Mouse (Mus musculus): ENCODE measurements around the gene Dmrta2. TPM values are rescaled to one million over a fixed set of nuclear protein-coding genes. Genes with fewer than 3 reads are reported as not detected.

Dmrta2 gene
- polyA plus RNA-seq, 1 experiment from 2014 or later = 5.9 TPM

GRCm38 (mm10) chr4:109983281-109984001 lies 5.6 kb downstream of the Dmrta2 start:
- Histone ChIP-seq H3K9ac (ENCODE audit: low read length) (peak overlapping the region; percentile 90), H3K4me2 (ENCODE audit: low read length) (peak overlapping the region; percentile 81), H3K27ac (ENCODE audit: low read depth, low read length) (peak overlapping the region; percentile 92), H3K36me3 (ENCODE audit: control insufficient read depth, insufficient read depth, low read length) (peaks cover 8% of the 10 kb centered on the region; the same call in 1 of the 2 replicates), H3K27me3 (replicated peaks; ENCODE audit: control insufficient read depth, insufficient read depth, low read length) (peaks cover 56% of the 10 kb centered on the region), H3K9me3 (replicated peaks; ENCODE audit: control insufficient read depth, low read length) (no peaks in the 10 kb centered on the region), H3K4me3 (ENCODE audit: low read depth, low read length) (peak overlapping the region; percentile 60), H3K4me1 (ENCODE audit: control insufficient read depth, insufficient read depth, low read length) (0 out of 2 replicates have a peak, but pooled peaks cover 3% of the 10 kb centered on the region)
- WGBS = 1% methylated on average over 49 of the region's 49 CpGs
- peak; percentile 10; the same call in 1 of the 2 replicates for ATAC-seq
- peak; percentile 60 for DNase-seq (ENCODE audit: low spot score)

GRCm38 (mm10) chr4:109984011-109984411 lies 6.2 kb downstream of the Dmrta2 start:
- peak overlapping the region; percentile 90 for H3K9ac ChIP-seq (ENCODE audit: low read length)
- H3K9me3 ChIP-seq (replicated peaks; ENCODE audit: control insufficient read depth, low read length) = no peaks in the 10 kb centered on the region
- ATAC-seq (peak; percentile 35), DNase-seq (ENCODE audit: low spot score) (peak; percentile 72)
- H3K4me3 ChIP-seq (ENCODE audit: low read depth, low read length) = peak overlapping the region; percentile 60
- peak overlapping the region; percentile 92 for H3K27ac ChIP-seq (ENCODE audit: low read depth, low read length)
- peaks cover 8% of the 10 kb centered on the region; the same call in 1 of the 2 replicates for H3K36me3 ChIP-seq (ENCODE audit: control insufficient read depth, insufficient read depth, low read length)
- WGBS = 2% methylated on average over 24 of the region's 24 CpGs
- 0 out of 2 replicates have a peak, but pooled peaks cover 3% of the 10 kb centered on the region for H3K4me1 ChIP-seq (ENCODE audit: control insufficient read depth, insufficient read depth, low read length)
- H3K4me2 ChIP-seq (ENCODE audit: low read length) = peak overlapping the region; percentile 81
- H3K27me3 ChIP-seq (replicated peaks; ENCODE audit: control insufficient read depth, insufficient read depth, low read length) = peaks cover 56% of the 10 kb centered on the region

GRCm38 (mm10) chr4:109984496-109985423 lies 6.9 kb downstream of the Dmrta2 start:
- no peaks in the 10 kb centered on the region for H3K9me3 ChIP-seq (replicated peaks; ENCODE audit: control insufficient read depth, low read length)
- ATAC-seq (peak; percentile 10), DNase-seq (ENCODE audit: low spot score) (peak; percentile 33)
- WGBS = 2% methylated on average over 38 of the region's 38 CpGs
- H3K36me3 ChIP-seq (ENCODE audit: control insufficient read depth, insufficient read depth, low read length) = peaks cover 8% of the 10 kb centered on the region; the same call in 1 of the 2 replicates
- H3K27ac ChIP-seq (ENCODE audit: low read depth, low read length) = peak overlapping the region; percentile 92
- peak overlapping the region; percentile 90 for H3K9ac ChIP-seq (ENCODE audit: low read length)
- peak overlapping the region; percentile 81 for H3K4me2 ChIP-seq (ENCODE audit: low read length)
- H3K27me3 ChIP-seq (replicated peaks; ENCODE audit: control insufficient read depth, insufficient read depth, low read length) = peaks cover 52% of the 10 kb centered on the region
- H3K4me1 ChIP-seq (ENCODE audit: control insufficient read depth, insufficient read depth, low read length) = 0 out of 2 replicates have a peak, but pooled peaks cover 3% of the 10 kb centered on the region
- H3K4me3 ChIP-seq (ENCODE audit: low read depth, low read length) = peak overlapping the region; percentile 60

GRCm38 (mm10) chr4:109985424-109986172 lies 7.7 kb downstream of the Dmrta2 start:
- 0 out of 2 replicates have a peak overlapping the region, but pooled peaks have one; percentile 11 for H3K4me3 ChIP-seq (ENCODE audit: low read depth, low read length)
- H3K27me3 ChIP-seq (replicated peaks; ENCODE audit: control insufficient read depth, insufficient read depth, low read length) = peaks cover 44% of the 10 kb centered on the region
- peak overlapping the region; percentile 81 for H3K4me2 ChIP-seq (ENCODE audit: low read length)
- ATAC-seq (no peak), DNase-seq (ENCODE audit: low spot score) (peak; percentile 46)
- no peaks in the 10 kb centered on the region for H3K9me3 ChIP-seq (replicated peaks; ENCODE audit: control insufficient read depth, low read length)
- peaks cover 8% of the 10 kb centered on the region; the same call in 1 of the 2 replicates for H3K36me3 ChIP-seq (ENCODE audit: control insufficient read depth, insufficient read depth, low read length)
- peak overlapping the region; percentile 90 for H3K9ac ChIP-seq (ENCODE audit: low read length)
- H3K4me1 ChIP-seq (ENCODE audit: control insufficient read depth, insufficient read depth, low read length) = 0 out of 2 replicates have a peak, but pooled peaks cover 3% of the 10 kb centered on the region
- H3K27ac ChIP-seq (ENCODE audit: low read depth, low read length) = peak overlapping the region; percentile 92
- WGBS = 7% methylated on average over 16 of the region's 16 CpGs

GRCm38 (mm10) chr4:109986301-109986700 lies 8.4 kb downstream of the Dmrta2 start:
- whole genome bisulfite sequencing = 11% methylated on average over 9 of the region's 9 CpGs
- peaks cover 43% of the 10 kb centered on the region for H3K27me3 ChIP-seq (replicated peaks; ENCODE audit: control insufficient read depth, insufficient read depth, low read length)
- no peak overlapping the region for H3K4me3 ChIP-seq (ENCODE audit: low read depth, low read length)
- H3K9ac ChIP-seq (ENCODE audit: low read length) = peak overlapping the region; percentile 10
- DNase-seq (ENCODE audit: low spot score) = no peak
- 0 out of 2 replicates have a peak, but pooled peaks cover 3% of the 10 kb centered on the region for H3K4me1 ChIP-seq (ENCODE audit: control insufficient read depth, insufficient read depth, low read length)
- ATAC-seq = no peak
- H3K27ac ChIP-seq (ENCODE audit: low read depth, low read length) = peak overlapping the region; percentile 59; the same call in 1 of the 2 replicates
- peaks cover 8% of the 10 kb centered on the region; the same call in 1 of the 2 replicates for H3K36me3 ChIP-seq (ENCODE audit: control insufficient read depth, insufficient read depth, low read length)
- no peaks in the 10 kb centered on the region for H3K9me3 ChIP-seq (replicated peaks; ENCODE audit: control insufficient read depth, low read length)
- H3K4me2 ChIP-seq (ENCODE audit: low read length) = peak overlapping the region; percentile 81

- no peaks in the 10 kb centered on the region for H3K9me3 ChIP-seq (replicated peaks; ENCODE audit: control insufficient read depth, low read length)
- H3K36me3 ChIP-seq (ENCODE audit: control insufficient read depth, insufficient read depth, low read length) = 0 out of 2 replicates have a peak, but pooled peaks cover 6% of the 10 kb centered on the region
- H3K4me2 ChIP-seq (ENCODE audit: low read length) = peak overlapping the region; percentile 81
- ATAC-seq (no peak), DNase-seq (ENCODE audit: low spot score) (peak; percentile 33)
- peak overlapping the region; percentile 10; the same call in 1 of the 2 replicates for H3K9ac ChIP-seq (ENCODE audit: low read length)
- H3K27ac ChIP-seq (ENCODE audit: low read depth, low read length) = peak overlapping the region; percentile 59; the same call in 1 of the 2 replicates
- no peak overlapping the region for H3K4me3 ChIP-seq (ENCODE audit: low read depth, low read length)
- peaks cover 42% of the 10 kb centered on the region for H3K27me3 ChIP-seq (replicated peaks; ENCODE audit: control insufficient read depth, insufficient read depth, low read length)
- WGBS = 11% methylated on average over 13 of the region's 13 CpGs
- H3K4me1 ChIP-seq (ENCODE audit: control insufficient read depth, insufficient read depth, low read length) = 0 out of 2 replicates have a peak, but pooled peaks cover 3% of the 10 kb centered on the region
These were observed 9.0 kb downstream of the Dmrta2 start for GRCm38 (mm10) chr4:109986748-109987355.

GRCm38 (mm10) chr4:109987560-109988362 lies 9.9 kb downstream of the Dmrta2 start:
- peak overlapping the region; percentile 32 for H3K4me2 ChIP-seq (ENCODE audit: low read length)
- 7% methylated on average over 20 of the region's 20 CpGs for WGBS

More at GRCm38 (mm10) chr4:109987560-109988362, 9.9 kb downstream of the Dmrta2 start:
- peaks cover 34% of the 10 kb centered on the region for H3K27me3 ChIP-seq (replicated peaks; ENCODE audit: control insufficient read depth, insufficient read depth, low read length)
- ATAC-seq (no peak), DNase-seq (ENCODE audit: low spot score) (peak; percentile 41)
- H3K4me3 ChIP-seq (ENCODE audit: low read depth, low read length) = no peak overlapping the region
- H3K27ac ChIP-seq (ENCODE audit: low read depth, low read length) = no peak overlapping the region; the same call in 1 of the 2 replicates
- H3K36me3 ChIP-seq (ENCODE audit: control insufficient read depth, insufficient read depth, low read length) = no peaks in the 10 kb centered on the region
- H3K9me3 ChIP-seq (replicated peaks; ENCODE audit: control insufficient read depth, low read length) = no peaks in the 10 kb centered on the region
- H3K9ac ChIP-seq (ENCODE audit: low read length) = peak overlapping the region; percentile 6; the same call in 1 of the 2 replicates
- H3K4me1 ChIP-seq (ENCODE audit: control insufficient read depth, insufficient read depth, low read length) = 0 out of 2 replicates have a peak, but pooled peaks cover 3% of the 10 kb centered on the region
